Mouse (Mus musculus): ENCODE data around the gene Vmn1r14. TPM values are rescaled to one million over a fixed set of nuclear protein-coding genes. Genes with fewer than 3 reads are reported as not detected.

Gene Vmn1r14
- not detected for polyA plus RNA-seq (2015; fragmentation: Illumina TruSeq; extraction: RNeasy Lipid Tissue Mini Kit (QIAGEN cat#74804); ENCODE audit: low read depth, low replicate concordance)

DNA sequence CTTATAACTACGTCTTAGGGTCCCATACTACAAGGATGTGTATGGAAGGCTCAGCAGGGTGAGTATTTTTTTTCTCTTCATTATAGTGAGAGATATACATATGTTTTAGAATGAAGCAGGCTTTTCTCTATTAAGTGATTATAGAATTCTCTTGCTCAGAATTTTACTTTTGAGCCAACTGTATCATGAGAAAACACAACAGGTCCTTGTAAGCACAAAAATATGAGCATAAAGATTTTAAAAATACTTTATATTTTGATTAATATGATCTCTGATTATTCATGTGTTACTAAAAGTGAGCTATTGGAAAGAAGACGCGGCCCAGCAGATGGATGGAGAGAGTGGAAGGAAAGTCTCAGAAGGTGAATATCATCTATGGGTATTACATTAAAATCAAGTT, at the start of gene Vmn1r14:
Gene Vmn1r14 (plus strand): TSS at position 301 of the 400 bp plus-strand sequence.

DNA sequence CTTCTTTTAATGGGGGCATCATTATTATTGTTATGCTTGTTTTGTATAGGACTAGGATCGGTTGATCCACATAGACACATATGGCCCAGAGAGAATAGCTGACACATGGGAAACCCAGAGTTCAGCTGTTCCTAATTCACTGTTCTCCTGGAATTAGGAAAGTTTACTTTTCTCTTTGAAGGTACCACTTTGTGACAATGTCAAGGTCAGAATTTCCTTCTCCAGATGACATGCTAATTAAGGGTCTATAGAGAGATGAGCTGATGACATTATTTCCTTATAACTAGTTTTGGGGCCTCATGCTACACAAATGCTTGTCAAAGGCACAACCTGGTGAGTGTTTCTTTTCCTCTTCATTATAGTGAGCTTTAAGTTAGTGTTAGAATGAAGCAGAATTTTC, 28.5 kb upstream of the Vmn1r14 start, which contains the start of gene Vmn1r13:
Gene Vmn1r13 (plus strand): TSS at position 301 of the 400 bp plus-strand sequence.

DNA sequence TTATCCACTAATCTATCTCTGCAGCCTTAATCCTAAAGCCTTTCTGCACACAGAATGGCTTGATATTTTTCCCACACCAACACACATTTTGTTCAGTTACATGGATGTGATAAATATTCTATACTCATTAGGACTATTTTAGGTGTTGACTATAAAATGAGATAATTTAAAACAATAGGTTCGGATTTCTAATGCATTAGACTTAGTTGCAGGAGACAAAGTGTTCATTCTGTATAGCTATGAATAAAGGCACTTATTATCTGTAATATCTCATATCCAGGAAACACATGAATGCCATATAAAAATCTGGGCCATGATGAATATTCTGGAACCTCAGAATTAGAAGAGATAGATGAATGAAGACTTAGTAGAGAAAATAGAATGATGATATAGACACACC, 26.2 kb downstream of the Vmn1r14 start, which contains the start of gene Vmn1r15:
Gene Vmn1r15 (plus strand): TSS at position 301 of the 400 bp plus-strand sequence.

Other genes with a start within 250 kb of the Vmn1r14 start
- not detected for gene Vmn1r6, start 234.4 kb upstream of the Vmn1r14 start, polyA plus RNA-seq (2015; fragmentation: Illumina TruSeq; extraction: RNeasy Lipid Tissue Mini Kit (QIAGEN cat#74804); ENCODE audit: low read depth, low replicate concordance)
- gene Vmn1r7, start 206.4 kb upstream of the Vmn1r14 start, polyA plus RNA-seq (2015; fragmentation: Illumina TruSeq; extraction: RNeasy Lipid Tissue Mini Kit (QIAGEN cat#74804); ENCODE audit: low read depth, low replicate concordance), result not detected
- gene Vmn1r8, start 199.4 kb upstream of the Vmn1r14 start, polyA plus RNA-seq (2015; fragmentation: Illumina TruSeq; extraction: RNeasy Lipid Tissue Mini Kit (QIAGEN cat#74804); ENCODE audit: low read depth, low replicate concordance), result not detected
- gene Vmn1r9, start 164.9 kb upstream of the Vmn1r14 start, polyA plus RNA-seq (2015; fragmentation: Illumina TruSeq; extraction: RNeasy Lipid Tissue Mini Kit (QIAGEN cat#74804); ENCODE audit: low read depth, low replicate concordance), result not detected
- gene Vmn1r10, start 122.2 kb upstream of the Vmn1r14 start, polyA plus RNA-seq (2015; fragmentation: Illumina TruSeq; extraction: RNeasy Lipid Tissue Mini Kit (QIAGEN cat#74804); ENCODE audit: low read depth, low replicate concordance), result not detected
- gene Vmn1r11, start 98.2 kb upstream of the Vmn1r14 start, polyA plus RNA-seq (2015; fragmentation: Illumina TruSeq; extraction: RNeasy Lipid Tissue Mini Kit (QIAGEN cat#74804); ENCODE audit: low read depth, low replicate concordance), result not detected
- gene Vmn1r12, start 74.8 kb upstream of the Vmn1r14 start, polyA plus RNA-seq (2015; fragmentation: Illumina TruSeq; extraction: RNeasy Lipid Tissue Mini Kit (QIAGEN cat#74804); ENCODE audit: low read depth, low replicate concordance), result not detected
- gene Vmn1r13, start 28.4 kb upstream of the Vmn1r14 start, polyA plus RNA-seq (2015; fragmentation: Illumina TruSeq; extraction: RNeasy Lipid Tissue Mini Kit (QIAGEN cat#74804); ENCODE audit: low read depth, low replicate concordance), result not detected
- gene Vmn1r15, start 26.3 kb downstream of the Vmn1r14 start, polyA plus RNA-seq (2015; fragmentation: Illumina TruSeq; extraction: RNeasy Lipid Tissue Mini Kit (QIAGEN cat#74804); ENCODE audit: low read depth, low replicate concordance), result not detected
- not detected for gene Vmn1r16, start 97.8 kb downstream of the Vmn1r14 start, polyA plus RNA-seq (2015; fragmentation: Illumina TruSeq; extraction: RNeasy Lipid Tissue Mini Kit (QIAGEN cat#74804); ENCODE audit: low read depth, low replicate concordance)
- not detected for gene Vmn1r17, start 132.0 kb downstream of the Vmn1r14 start, polyA plus RNA-seq (2015; fragmentation: Illumina TruSeq; extraction: RNeasy Lipid Tissue Mini Kit (QIAGEN cat#74804); ENCODE audit: low read depth, low replicate concordance)
- not detected for gene Vmn1r18, start 164.1 kb downstream of the Vmn1r14 start, polyA plus RNA-seq (2015; fragmentation: Illumina TruSeq; extraction: RNeasy Lipid Tissue Mini Kit (QIAGEN cat#74804); ENCODE audit: low read depth, low replicate concordance)
- not detected for gene Vmn1r19, start 172.1 kb downstream of the Vmn1r14 start, polyA plus RNA-seq (2015; fragmentation: Illumina TruSeq; extraction: RNeasy Lipid Tissue Mini Kit (QIAGEN cat#74804); ENCODE audit: low read depth, low replicate concordance)
- gene Vmn1r20, start 197.2 kb downstream of the Vmn1r14 start, polyA plus RNA-seq (2015; fragmentation: Illumina TruSeq; extraction: RNeasy Lipid Tissue Mini Kit (QIAGEN cat#74804); ENCODE audit: low read depth, low replicate concordance), result not detected